Comparison of ENCODE assay signal across 10 mouse cellular contexts in genomic region chr2:166128032-166128431, GRCm38 (mm10).
"Had no signal": no experiment of that assay in that cellular context is flagged by ENCODE, and none has a peak within 500 bp of the region (broad histone marks: within the 10 kb centered on the region; RNA-seq: fewer than 3 reads in every experiment).

No protein-coding gene starts in this region.

- H3K9ac ChIP-seq: liver, embryonic 13.5 days; liver, postnatal 0 days; lung, embryonic 15.5 days; midbrain, embryonic 13.5 days had no signal

- H3K9me3 ChIP-seq: liver, embryonic 13.5 days; lung, embryonic 15.5 days; midbrain, embryonic 13.5 days had no signal

- DNase-seq: kidney, adult 18-20 months; kidney, postnatal 14 days; liver; liver, embryonic 13.5 days; liver, postnatal 0 days; lung, postnatal 14 days; spleen, adult 18-20 months; thymus, postnatal 36 days had no signal

- H3K27me3 ChIP-seq: liver, embryonic 13.5 days; lung, embryonic 15.5 days; midbrain, embryonic 13.5 days had no signal

- H3K4me3 ChIP-seq: liver, embryonic 13.5 days; lung, embryonic 15.5 days; midbrain, embryonic 13.5 days had no signal

- H3K36me3 ChIP-seq: liver, embryonic 13.5 days; lung, embryonic 15.5 days had no signal

- H3K4me1 ChIP-seq: liver, embryonic 13.5 days; midbrain, embryonic 13.5 days had no signal

- H3K27ac ChIP-seq: liver, embryonic 13.5 days; lung, embryonic 15.5 days; midbrain, embryonic 13.5 days had no signal

- ATAC-seq: liver, postnatal 0 days; midbrain, embryonic 13.5 days had no signal

- H3K4me2 ChIP-seq: liver, embryonic 13.5 days; lung, embryonic 15.5 days; midbrain, embryonic 13.5 days had no signal
